Mouse (Mus musculus) erythroblast, embryonic 14.5 days (primary cell): ENCODE results near the gene Kcne4.

Source experiments
- GATA1 ChIP-seq: IDR thresholded peaks from 2 replicates; pipeline ENCODE4 v1.6.1; 2012; ENCODE audit warnings: low read length, inconsistent platforms, mixed read lengths
- TAL1 ChIP-seq: IDR thresholded peaks from 3 replicates; pipeline ENCODE4 v1.6.1; 2012; ENCODE audit warnings: low read length, inconsistent platforms, mixed read lengths

DNA sequence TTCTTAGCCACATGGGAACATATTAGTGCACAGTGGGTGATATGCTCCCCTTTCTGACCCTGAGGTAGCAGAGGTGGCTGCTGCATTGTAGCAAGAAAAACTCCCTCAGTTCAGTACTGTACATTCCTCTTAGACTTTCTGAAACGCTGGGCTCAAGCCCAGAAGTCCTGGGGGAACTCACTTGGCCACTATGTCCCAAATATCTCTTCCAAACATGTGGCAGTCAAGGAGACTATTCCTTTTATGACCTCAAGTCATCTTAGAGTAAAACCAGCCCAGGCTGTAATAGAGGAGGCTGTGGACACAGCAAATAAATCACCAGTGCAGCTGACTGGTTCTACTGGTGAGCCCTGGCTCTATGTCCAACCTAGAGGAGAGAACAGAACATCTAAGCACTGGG, 45.7 kb downstream of the Kcne4 start:
- TF ChIP-seq TAL1, result no peak
- TF ChIP-seq GATA1, result no peak
